Comparison of ENCODE assay signal across 21 mouse cellular contexts in genomic region chr3:127868880-127869279, GRCm38 (mm10). TPM values are rescaled to one million over a fixed set of nuclear protein-coding genes. Genes with fewer than 3 reads are reported as not detected.
DNase-seq lines count a peak whose midpoint lies in the region; ATAC-seq lines count a peak whose summit lies in the region.
"Had no signal": no experiment of that assay in that cellular context is flagged by ENCODE, and none has a peak within 500 bp of the region (broad histone marks: within the 10 kb centered on the region; RNA-seq: fewer than 3 reads in every experiment).

No protein-coding gene starts in this region.

- ATAC-seq in frontal cortex, adult (ENCODE audit: low TSS enrichment): peak; percentile 77
- peak; percentile 83 for ATAC-seq in hindbrain, embryonic 12.5 days (ENCODE audit: low FRiP score)
- peak; percentile 75 for ATAC-seq in midbrain, embryonic 16.5 days

- H3K4me3 ChIP-seq in hindbrain, embryonic 12.5 days: no peak overlapping the region
- H3K4me3 ChIP-seq in midbrain, embryonic 16.5 days (ENCODE audit: low read depth, low read length): no peak overlapping the region
- H3K4me3 ChIP-seq: embryonic facial prominence, embryonic 13.5 days; heart, embryonic 15.5 days; liver, embryonic 13.5 days; lung, embryonic 15.5 days; myocyte had no signal

- H3K27ac ChIP-seq in hindbrain, embryonic 12.5 days: 0 out of 2 replicates have a peak overlapping the region, but pooled peaks have one; percentile 52
- no peak overlapping the region for H3K27ac ChIP-seq in midbrain, embryonic 16.5 days (ENCODE audit: low read length)
- H3K27ac ChIP-seq: embryonic facial prominence, embryonic 13.5 days; heart, embryonic 15.5 days; liver, embryonic 13.5 days; lung, embryonic 15.5 days had no signal

- 43% methylated on average over 5 of the region's 5 CpGs for WGBS in hindbrain, embryonic 12.5 days
- 29% methylated on average over 5 of the region's 5 CpGs for WGBS in midbrain, embryonic 16.5 days

- no peaks in the 10 kb centered on the region for H3K36me3 ChIP-seq in hindbrain, embryonic 12.5 days
- no peaks in the 10 kb centered on the region for H3K36me3 ChIP-seq in midbrain, embryonic 16.5 days (ENCODE audit: control insufficient read depth, insufficient read depth, low read length)
- H3K36me3 ChIP-seq: embryonic facial prominence, embryonic 13.5 days; heart, embryonic 15.5 days; lung, embryonic 15.5 days had no signal

- H3K4me1 ChIP-seq in hindbrain, embryonic 12.5 days: peaks cover 5% of the 10 kb centered on the region; the same call in 1 of the 2 replicates
- H3K4me1 ChIP-seq in midbrain, embryonic 16.5 days (ENCODE audit: control insufficient read depth, insufficient read depth, low read length): peaks cover 2% of the 10 kb centered on the region; the same call in 1 of the 2 replicates
- H3K4me1 ChIP-seq: embryonic facial prominence, embryonic 13.5 days had no signal

- H3K9ac ChIP-seq in hindbrain, embryonic 12.5 days: no peak overlapping the region
- no peak overlapping the region for H3K9ac ChIP-seq in midbrain, embryonic 16.5 days (ENCODE audit: low read depth, low read length)
- H3K9ac ChIP-seq: embryonic facial prominence, embryonic 13.5 days; heart, embryonic 15.5 days; liver, embryonic 13.5 days; lung, embryonic 15.5 days had no signal

- no peak overlapping the region for H3K4me2 ChIP-seq in hindbrain, embryonic 12.5 days (replicated peaks)
- no peak overlapping the region for H3K4me2 ChIP-seq in midbrain, embryonic 16.5 days (ENCODE audit: low read length)
- H3K4me2 ChIP-seq: embryonic facial prominence, embryonic 13.5 days; heart, embryonic 15.5 days; liver, embryonic 13.5 days; lung, embryonic 15.5 days had no signal

- H3K27me3 ChIP-seq in hindbrain, embryonic 12.5 days: no peaks in the 10 kb centered on the region
- H3K27me3 ChIP-seq in midbrain, embryonic 16.5 days (ENCODE audit: control insufficient read depth, insufficient read depth, low read depth, low read length): no peaks in the 10 kb centered on the region
- H3K27me3 ChIP-seq: CH12.LX; embryonic facial prominence, embryonic 13.5 days; heart, embryonic 15.5 days; liver, embryonic 13.5 days; lung, embryonic 15.5 days had no signal

- no peaks in the 10 kb centered on the region for H3K9me3 ChIP-seq in hindbrain, embryonic 12.5 days (replicated peaks)
- no peaks in the 10 kb centered on the region for H3K9me3 ChIP-seq in midbrain, embryonic 16.5 days (replicated peaks; ENCODE audit: control insufficient read depth, low read length, poor library complexity, severe bottlenecking)
- H3K9me3 ChIP-seq: embryonic facial prominence, embryonic 13.5 days; heart, embryonic 15.5 days; liver, embryonic 13.5 days; lung, embryonic 15.5 days had no signal

- DNase-seq in frontal cortex, postnatal 25 days (ENCODE audit: low spot score in 2 of 2): no peak
- DNase-seq in brain, adult 2 months (ENCODE audit: low read depth, low spot score): peak; percentile 27
- no peak for DNase-seq in spleen, adult 12 weeks (ENCODE audit: low spot score)
- no peak for DNase-seq in adrenal gland, postnatal 4 days (ENCODE audit: low spot score in 2 of 2)
- no peak for DNase-seq in MN1 (ENCODE audit: low spot score)
- DNase-seq: adrenal gland, postnatal 14 days; cerebellum, adult 9-11 months; heart, adult 18-20 months; kidney, adult 8-10 months; kidney, postnatal 36 days; layer of hippocampus, adult 9-11 months; liver, embryonic 13.5 days; right cerebral cortex, postnatal 14 days had no signal

RNA-seq across cellular contexts. Expression of gene Fam241a, which starts 27.2 kb away (rescaled TPM):
- 12.0 and 12.7 TPM in 2 replicates for polyA plus RNA-seq in hindbrain, embryonic 12.5 days (2016; fragmentation: Nextera tagmentation; extraction: Ambion mirVana)
- polyA plus RNA-seq in midbrain, embryonic 16.5 days (2015; fragmentation: Nextera tagmentation; extraction: Ambion mirVana): 6.8 and 8.5 TPM in 2 replicates
- total RNA-seq in adrenal gland, postnatal 4 days (2021): 1 to 10 TPM; 4.7 to 6.5 TPM

RNA-seq across cellular contexts. Expression of gene Ap1ar, which starts 31.6 kb away (rescaled TPM):
- polyA plus RNA-seq in hindbrain, embryonic 12.5 days (2016; fragmentation: Nextera tagmentation; extraction: Ambion mirVana): 80.8 and 83.8 TPM in 2 replicates
- polyA plus RNA-seq in midbrain, embryonic 16.5 days (2015; fragmentation: Nextera tagmentation; extraction: Ambion mirVana): 90.2 and 92.1 TPM in 2 replicates
- 10 to 100 TPM; 31.3 to 40.7 TPM for total RNA-seq in adrenal gland, postnatal 4 days (2021)
